Mouse (Mus musculus) intestine, embryonic 14.5 days (tissue): ENCODE results near the gene Bmp7. TPM values are rescaled to one million over a fixed set of nuclear protein-coding genes. Genes with fewer than 3 reads are reported as not detected.
A peak's percentile ranks its signal among the peaks of the same experiment; 100 is the strongest.

ENCODE experiments used
- ATAC-seq: fragments of 200-750 bp; cut with Nextera tagmentation; replicated peaks from 2 replicates; pipeline ENCODE4 v1.8.0; 2017; ENCODE audit warnings: low read depth, moderate number of reproducible peaks, moderate TSS enrichment, moderate library complexity; ENCODE audit not compliant: low FRiP score, low TSS enrichment
- DNase-seq: peaks from one replicate; pipeline ENCODE4 v3.0.0-alpha.2; 2018; ENCODE audit warnings: low spot score
- H3K27ac ChIP-seq: fragments of 300-500 bp; sonication (generic); 2 replicates; pipeline ENCODE4 v1.5.1; 2014; ENCODE audit warnings: low read depth, mild to moderate bottlenecking, control low read depth
- H3K27me3 ChIP-seq: fragments of 300-500 bp; sonication (generic); replicated peaks from 2 replicates; pipeline ENCODE4 v1.6.1; 2014; ENCODE audit warnings: low read length, control low read depth; ENCODE audit not compliant: control insufficient read depth, insufficient read depth
- H3K36me3 ChIP-seq: fragments of 300-500 bp; sonication (generic); 2 replicates; pipeline ENCODE4 v1.6.1; 2014; ENCODE audit warnings: low read length, control low read depth; ENCODE audit not compliant: control insufficient read depth, insufficient read depth
- H3K4me1 ChIP-seq: fragments of 300-500 bp; sonication (generic); replicated peaks from 2 replicates; pipeline ENCODE4 v1.6.1; 2014; ENCODE audit warnings: low read length, control low read depth, mixed read lengths; ENCODE audit not compliant: control insufficient read depth, insufficient read depth
- H3K4me2 ChIP-seq: fragments of 300-500 bp; sonication (generic); 2 replicates; pipeline ENCODE4 v1.6.1; 2014; ENCODE audit warnings: low read length
- H3K4me3 ChIP-seq: fragments of 300-500 bp; sonication (generic); 2 replicates; pipeline ENCODE4 v1.5.1; 2014; ENCODE audit warnings: low read depth, low read length, control low read depth, mixed read lengths
- H3K9ac ChIP-seq: fragments of 300-500 bp; sonication (generic); 2 replicates; pipeline ENCODE4 v1.6.1; 2014; ENCODE audit warnings: mild to moderate bottlenecking, low read length
- H3K9me3 ChIP-seq: fragments of 300-500 bp; sonication (generic); 2 replicates; pipeline ENCODE4 v1.6.1; 2016; ENCODE audit warnings: low read length, control low read depth; ENCODE audit not compliant: control insufficient read depth
- WGBS: fragments of 180-500 bp; shearing (Covaris S2); extraction: QIAGEN DNeasy Blood & Tissue Kit; methylation state at CpG from one replicate; pipeline ENCODE4 v1.1.7; 2014; 5-methylcytosine and 5-hydroxymethylcytosine counted together
- polyA plus RNA-seq: library from polyadenylated mRNA; unstranded; fragments of >200 nt; fragmentation: Nextera tagmentation; extraction: Ambion mirVana; gene quantifications from 2 replicates; pipeline ENCODE4 v1.2.1, GENCODE M21; 2014

Gene Bmp7
- polyA plus RNA-seq, 1 experiment from 2014 or later: 20.8 TPM

GRCm38 (mm10) chr2:172846311-172846575, 93.9 kb downstream of the Bmp7 start:
- no peak for ATAC-seq
- Histone ChIP-seq H3K9ac (no peak overlapping the region), H3K4me2 (no peak overlapping the region), H3K27ac (0 out of 2 replicates have a peak overlapping the region, but pooled peaks have one; percentile 4), H3K4me1 (peaks cover 19% of the 10 kb centered on the region; the same call in 1 of the 2 replicates), H3K9me3 (no peaks in the 10 kb centered on the region), H3K36me3 (no peaks in the 10 kb centered on the region), H3K27me3 (no peaks in the 10 kb centered on the region), H3K4me3 (no peak overlapping the region)
- 54% methylated on average over 4 of the region's 4 CpGs for WGBS
- DNase-seq: no peak

DNA sequence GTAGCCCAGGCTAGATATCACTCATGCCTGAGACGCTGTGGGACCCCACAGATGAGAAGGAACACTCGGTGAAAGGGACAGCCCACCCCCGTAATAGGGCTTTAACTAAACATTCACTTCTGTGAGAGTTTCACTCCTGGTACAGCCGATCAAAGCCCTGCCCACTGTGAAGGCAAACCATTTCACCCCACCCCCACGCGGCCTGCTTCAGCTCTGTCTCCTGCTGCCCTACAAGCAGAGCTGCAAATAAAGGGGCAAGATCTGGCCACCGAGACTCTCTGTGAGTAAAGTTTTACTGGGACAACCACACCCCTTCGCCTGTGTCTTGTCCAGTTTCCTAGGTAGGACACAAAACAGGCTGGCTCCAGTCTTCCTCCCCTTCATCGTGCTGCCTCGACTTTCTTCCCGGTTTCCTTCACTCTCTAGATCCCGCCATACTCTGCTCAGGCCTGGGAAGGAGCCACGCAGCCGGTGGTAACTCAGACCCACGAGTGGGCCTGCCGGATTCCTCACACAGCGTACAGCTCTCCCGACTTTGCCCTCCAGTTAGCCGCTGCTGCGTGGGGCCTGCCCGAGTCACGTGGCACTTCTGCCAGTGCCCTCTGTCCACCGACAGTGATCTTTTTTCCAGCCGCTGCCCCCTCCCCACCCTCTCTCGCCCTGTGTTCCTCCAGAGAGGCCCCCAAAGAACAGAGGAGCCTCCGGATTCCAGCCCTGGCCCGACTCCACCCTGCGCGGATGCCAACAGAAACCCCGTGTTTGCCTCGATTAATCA, 94.4 kb downstream of the Bmp7 start:
- Histone ChIP-seq H3K4me3 (no peak overlapping the region), H3K4me2 (no peak overlapping the region), H3K9me3 (no peaks in the 10 kb centered on the region), H3K9ac (no peak overlapping the region), H3K27me3 (no peaks in the 10 kb centered on the region), H3K36me3 (no peaks in the 10 kb centered on the region), H3K27ac (peak overlapping the region; percentile 4; the same call in 1 of the 2 replicates), H3K4me1 (peaks cover 19% of the 10 kb centered on the region; the same call in 1 of the 2 replicates)
- DNase-seq (no peak), ATAC-seq (no peak)
- WGBS: 53% methylated on average over 31 of the region's 31 CpGs

GRCm38 (mm10) chr2:172843903-172844302, 96.2 kb downstream of the Bmp7 start:
- Histone ChIP-seq H3K27ac (no peak overlapping the region), H3K4me3 (no peak overlapping the region), H3K9me3 (no peaks in the 10 kb centered on the region), H3K4me1 (peaks cover 18% of the 10 kb centered on the region; the same call in 1 of the 2 replicates), H3K4me2 (no peak overlapping the region), H3K36me3 (no peaks in the 10 kb centered on the region), H3K27me3 (no peaks in the 10 kb centered on the region), H3K9ac (no peak overlapping the region)
- ATAC-seq (no peak), DNase-seq (no peak)
- 79% methylated on average over 9 of the region's 9 CpGs for WGBS

DNA sequence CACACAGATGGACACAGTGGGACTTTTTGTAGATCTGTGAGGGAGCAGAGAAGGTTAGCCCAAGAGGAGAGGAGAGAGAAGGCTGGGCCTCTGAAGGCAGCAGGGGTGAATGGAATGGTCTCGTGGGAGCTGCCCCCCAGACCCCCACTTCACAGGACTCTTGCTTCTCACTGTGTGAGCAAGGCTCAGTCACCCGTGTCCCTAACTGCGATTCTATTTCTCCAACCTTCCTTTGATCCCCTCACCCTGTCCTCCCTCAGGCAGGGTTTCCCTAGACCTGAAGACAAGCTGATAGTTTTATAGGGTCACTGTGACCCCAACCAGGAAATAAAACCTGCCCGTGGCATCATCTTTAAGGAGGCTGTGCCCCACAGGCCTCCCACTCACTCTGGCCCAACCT, 97.8 kb downstream of the Bmp7 start:
- Histone ChIP-seq H3K27ac (no peak overlapping the region), H3K4me2 (no peak overlapping the region), H3K4me3 (no peak overlapping the region), H3K36me3 (no peaks in the 10 kb centered on the region), H3K9me3 (no peaks in the 10 kb centered on the region), H3K9ac (no peak overlapping the region), H3K27me3 (no peaks in the 10 kb centered on the region), H3K4me1 (peaks cover 13% of the 10 kb centered on the region; the same call in 1 of the 2 replicates)
- WGBS: 75% methylated on average over 4 of the region's 4 CpGs
- DNase-seq (no peak), ATAC-seq (no peak)

DNA sequence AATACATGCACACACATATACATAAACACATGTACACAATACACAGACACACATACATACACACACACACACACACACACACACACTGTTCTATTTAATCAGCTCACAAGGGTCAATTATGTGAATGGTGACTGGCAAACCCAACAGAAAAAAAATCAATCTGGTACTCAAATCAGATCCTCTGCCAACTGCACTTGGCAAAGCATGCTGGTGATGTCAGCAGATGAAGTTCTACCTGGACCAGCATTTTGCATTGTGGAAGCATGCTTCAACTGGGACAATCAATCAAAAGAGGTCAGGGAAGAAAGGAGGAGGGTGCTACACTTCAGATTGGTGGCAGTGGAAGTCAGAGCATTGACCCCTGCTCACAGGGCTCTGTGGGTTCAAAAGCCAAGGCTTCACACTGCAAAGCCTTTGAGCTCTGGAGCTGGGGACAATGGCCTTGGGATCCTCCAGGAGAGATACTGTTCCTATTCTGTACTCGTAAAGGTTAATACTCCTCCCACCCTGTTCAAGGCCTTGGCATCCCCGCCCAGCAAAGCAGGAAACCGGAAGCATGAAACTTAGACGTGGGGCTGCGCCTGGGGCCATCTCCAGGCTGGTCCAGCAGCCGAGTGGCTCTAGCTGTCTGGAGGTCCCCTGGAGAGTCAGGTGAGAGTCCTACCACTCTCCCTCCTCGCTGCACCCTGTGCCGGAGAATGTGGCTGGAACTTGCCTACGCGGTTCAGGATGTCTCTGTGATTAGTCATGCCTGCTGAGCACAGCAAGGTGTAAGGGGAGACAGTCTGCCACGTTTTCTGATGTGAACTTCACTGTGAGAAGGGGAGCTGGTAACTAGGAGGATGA, 99.0 kb downstream of the Bmp7 start:
- Histone ChIP-seq H3K9me3 (no peaks in the 10 kb centered on the region), H3K27ac (no peak overlapping the region), H3K4me1 (peaks cover 13% of the 10 kb centered on the region; the same call in 1 of the 2 replicates), H3K36me3 (no peaks in the 10 kb centered on the region), H3K9ac (no peak overlapping the region), H3K4me2 (no peak overlapping the region), H3K4me3 (no peak overlapping the region), H3K27me3 (no peaks in the 10 kb centered on the region)
- WGBS: 47% methylated on average over 11 of the region's 11 CpGs
- DNase-seq (no peak), ATAC-seq (no peak)

- WGBS: 36% methylated on average over 10 of the region's 10 CpGs
- Histone ChIP-seq H3K9me3 (no peaks in the 10 kb centered on the region), H3K4me2 (no peak overlapping the region), H3K9ac (no peak overlapping the region), H3K4me1 (no peaks in the 10 kb centered on the region), H3K36me3 (no peaks in the 10 kb centered on the region), H3K4me3 (no peak overlapping the region), H3K27me3 (no peaks in the 10 kb centered on the region), H3K27ac (no peak overlapping the region)
- DNase-seq (no peak), ATAC-seq (0 out of 2 replicates have a peak, but pooled peaks have one; percentile 10)
Measured at GRCm38 (mm10) chr2:172839317-172839980, 100.7 kb downstream of the Bmp7 start.

DNA sequence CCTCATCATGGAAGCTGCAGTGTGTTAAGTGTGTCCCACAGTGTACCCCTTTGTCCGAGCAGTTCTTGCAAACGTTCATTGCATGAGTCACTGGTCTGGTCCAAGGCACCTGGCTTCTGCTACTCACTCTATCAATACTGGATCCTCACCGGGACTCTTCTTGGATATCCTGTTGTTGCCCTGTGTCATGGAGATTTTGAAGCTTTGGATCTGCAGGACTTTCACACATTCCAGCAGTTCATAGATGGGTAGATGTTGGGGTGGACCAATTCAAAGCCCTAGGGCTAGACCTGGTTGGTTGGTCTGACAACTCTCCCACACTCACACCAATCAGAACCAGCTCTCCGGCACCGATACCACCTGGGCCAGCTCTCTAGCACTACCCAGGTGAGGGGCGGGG, 103.6 kb downstream of the Bmp7 start:
- Histone ChIP-seq H3K36me3 (no peaks in the 10 kb centered on the region), H3K4me1 (peaks cover 3% of the 10 kb centered on the region; the same call in 1 of the 2 replicates), H3K4me2 (no peak overlapping the region), H3K27ac (no peak overlapping the region), H3K4me3 (no peak overlapping the region), H3K27me3 (no peaks in the 10 kb centered on the region), H3K9me3 (no peaks in the 10 kb centered on the region), H3K9ac (no peak overlapping the region)
- 85% methylated on average over 6 of the region's 6 CpGs for WGBS
- no peak for DNase-seq
- no peak for ATAC-seq

DNA sequence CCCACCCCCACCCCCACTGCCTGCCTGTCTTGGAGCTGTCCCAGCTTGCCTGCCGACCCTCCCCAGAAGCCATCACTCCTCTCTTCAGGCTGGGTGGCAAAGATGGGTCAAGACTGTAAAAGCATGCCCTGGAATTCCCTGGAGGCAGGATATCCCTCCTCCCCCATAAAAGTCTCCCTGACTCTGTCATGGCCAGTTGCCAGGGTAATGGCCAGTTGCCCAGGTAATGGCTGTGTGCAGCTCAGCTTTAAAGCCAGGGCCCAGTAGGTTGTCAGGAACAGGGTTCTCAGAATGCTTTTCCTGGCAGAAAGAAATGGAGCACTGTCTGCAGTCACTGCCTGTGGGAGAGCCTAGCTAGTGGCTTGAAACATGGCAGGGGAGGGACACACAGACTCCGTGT, 106.9 kb downstream of the Bmp7 start:
- no peak overlapping the region for H3K9ac ChIP-seq
- no peak overlapping the region for H3K4me3 ChIP-seq
- H3K27me3 ChIP-seq: no peaks in the 10 kb centered on the region
- H3K9me3 ChIP-seq: no peaks in the 10 kb centered on the region
- ATAC-seq (no peak), DNase-seq (no peak)
- 20% methylated on average over 2 of the region's 2 CpGs for WGBS
- no peaks in the 10 kb centered on the region for H3K36me3 ChIP-seq
- peaks cover 3% of the 10 kb centered on the region; the same call in 1 of the 2 replicates for H3K4me1 ChIP-seq
- no peak overlapping the region for H3K27ac ChIP-seq
- no peak overlapping the region for H3K4me2 ChIP-seq
